Mouse (Mus musculus): ENCODE results near the gene Dynlt1f. TPM values are rescaled to one million over a fixed set of nuclear protein-coding genes. Genes with fewer than 3 reads are reported as not detected.
"Not testable (repeated sequence)": the region's sequence is repeated elsewhere in the genome, so short reads cannot be mapped to it uniquely, and the experiment has no call there.

Gene Dynlt1f
- total and polyA plus RNA-seq, 3 experiments: 4.2 to 98.6 (median 44.3) TPM

DNA sequence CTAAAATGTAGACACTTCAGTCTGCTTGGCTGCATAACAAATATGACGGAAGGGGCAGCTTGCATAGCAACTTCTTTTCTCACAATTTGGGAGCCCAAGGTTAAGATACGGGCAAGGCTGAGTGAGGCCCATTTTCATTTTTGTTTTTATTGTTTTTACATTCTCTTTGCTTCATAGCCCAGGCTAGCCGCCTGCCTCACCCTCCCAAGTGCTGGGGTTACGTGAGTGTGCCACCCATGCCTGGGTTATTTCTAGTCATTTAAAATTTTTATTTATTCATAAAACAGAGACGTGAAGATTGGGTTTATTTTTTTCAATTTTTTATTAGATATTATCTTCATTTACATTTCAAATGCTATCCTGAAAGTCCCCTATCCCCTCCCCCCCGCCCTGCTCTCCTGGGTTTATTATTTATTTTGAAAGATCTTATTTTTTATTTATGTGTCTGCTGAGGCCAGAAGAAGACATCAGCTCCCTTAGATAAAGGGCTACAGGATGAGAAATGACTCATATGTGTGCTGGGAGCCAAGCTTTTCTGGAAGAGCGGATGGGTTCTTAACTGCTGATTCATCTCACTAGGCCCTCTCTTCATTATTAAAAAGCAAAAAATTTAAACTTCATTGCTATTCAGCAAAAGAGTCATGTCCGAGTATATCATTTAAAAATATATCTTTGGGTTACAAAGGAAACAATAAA, 55.3 kb downstream of the Dynlt1f start:
- ATAC-seq (ENCODE audit: extremely low read depth, insufficient number of reproducible peaks, low FRiP score, poor library complexity, severe bottlenecking); H3K4me1 ChIP-seq (ENCODE audit: insufficient read depth, low read depth, low read length); H3K27me3 ChIP-seq (ENCODE audit: insufficient read depth, low read length); H3K36me3 ChIP-seq (replicated peaks); DNase-seq (ENCODE audit: low spot score); H3K4me3 ChIP-seq (ENCODE audit: low read depth, low read length); H3K9me3 ChIP-seq (replicated peaks): not testable (repeated sequence)

DNA sequence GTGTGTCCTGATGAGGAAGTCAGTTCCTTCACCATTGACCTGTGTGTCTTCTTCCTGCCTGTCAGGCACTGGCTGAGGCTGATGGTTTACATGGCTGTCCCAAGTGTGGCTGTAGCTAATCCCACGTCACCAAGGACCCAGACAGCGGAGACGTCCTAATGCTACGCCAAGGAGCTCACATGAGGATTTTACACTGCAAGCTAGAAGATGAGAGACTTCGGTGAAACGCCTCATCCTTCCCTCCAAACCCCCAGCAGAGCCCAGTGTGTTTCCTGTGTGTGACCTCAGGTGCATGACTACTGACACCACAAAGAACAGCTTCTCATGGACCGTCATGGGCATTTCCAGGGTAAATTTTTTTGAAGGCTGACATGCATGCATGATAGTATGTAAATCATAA, 57.3 kb downstream of the Dynlt1f start:
- H3K4me3 ChIP-seq (ENCODE audit: low read depth, low read length); H3K4me1 ChIP-seq (ENCODE audit: insufficient read depth, low read depth, low read length); ATAC-seq (ENCODE audit: extremely low read depth, insufficient number of reproducible peaks, low FRiP score, poor library complexity, severe bottlenecking); H3K9me3 ChIP-seq (replicated peaks); H3K27me3 ChIP-seq (ENCODE audit: insufficient read depth, low read length); DNase-seq (ENCODE audit: low spot score); H3K36me3 ChIP-seq (replicated peaks): not testable (repeated sequence)

Other genes starting within 250 kb of the Dynlt1f start
- gene Dynlt1b, start 225.8 kb downstream of the Dynlt1f start, total RNA-seq (2014; fragmentation: Nextera tagmentation): 150 and 176 TPM in 2 replicates
- 388 and 507 TPM in 2 replicates for gene Dynlt1b, start 225.8 kb downstream of the Dynlt1f start, total RNA-seq (2017)
- 19.0 and 21.3 TPM in 2 replicates for gene Dynlt1b, start 225.8 kb downstream of the Dynlt1f start, polyA plus RNA-seq (2012)
- gene Dynlt1c, start 54.2 kb downstream of the Dynlt1f start, total RNA-seq (2014; fragmentation: Nextera tagmentation): 28.3 and 36.5 TPM in 2 replicates
- gene Dynlt1c, start 54.2 kb downstream of the Dynlt1f start, total RNA-seq (2017): 21.5 and 27.6 TPM in 2 replicates
- gene Dynlt1c, start 54.2 kb downstream of the Dynlt1f start, polyA plus RNA-seq (2012): 0.75 and 1.7 TPM in 2 replicates
- gene Sytl3, start 3.2 kb upstream of the Dynlt1f start, total RNA-seq (2014; fragmentation: Nextera tagmentation): not detected in 2 replicates
- 0.58 and 1.3 TPM in 2 replicates for gene Sytl3, start 3.2 kb upstream of the Dynlt1f start, total RNA-seq (2017)
- not detected in 2 replicates for gene Sytl3, start 3.2 kb upstream of the Dynlt1f start, polyA plus RNA-seq (2012)
- 48.3 and 56.8 TPM in 2 replicates for gene Ezr, start 126.9 kb upstream of the Dynlt1f start, total RNA-seq (2014; fragmentation: Nextera tagmentation)
- 84.3 and 99.9 TPM in 2 replicates for gene Ezr, start 126.9 kb upstream of the Dynlt1f start, total RNA-seq (2017)
- gene Ezr, start 126.9 kb upstream of the Dynlt1f start, polyA plus RNA-seq (2012): 315 and 330 TPM in 2 replicates

Measured in G1E (cell line).